Mouse (Mus musculus) layer of hippocampus, adult 18-20 months (tissue): ENCODE results near the gene Gm20605. TPM values are rescaled to one million over a fixed set of nuclear protein-coding genes. Genes with fewer than 3 reads are reported as not detected.

Experiments used
- DNase-seq, 2 experiments: peaks; one replicate each; pipeline ENCODE4 v3.0.0; 2022; ENCODE audit warnings: low spot score in 2 of 2
- total RNA-seq, 2 experiments: library from RNA; stranded (reverse); gene quantifications; 2 replicates each; pipeline ENCODE4 v1.2.3; 2021

Gene Gm20605
- total RNA-seq, 2 experiments from 2014 or later: 13.5 to 21.4 TPM

- peak in 1 of 2 experiments; percentile 35 for DNase-seq
These were observed 57.3 kb downstream of the Gm20605 start for GRCm38 (mm10) chr5:137686127-137686790.

GRCm38 (mm10) chr5:137689974-137690373, 61.0 kb downstream of the Gm20605 start:
- no peak for DNase-seq

- no peak for DNase-seq
These were observed 61.6 kb downstream of the Gm20605 start for GRCm38 (mm10) chr5:137690531-137690930.

- DNase-seq: no peak
These were observed 62.9 kb downstream of the Gm20605 start for GRCm38 (mm10) chr5:137691881-137692280.

Other genes with a start within 250 kb of the Gm20605 start
- gene Zan, start 152.1 kb upstream of the Gm20605 start, total RNA-seq: under 1 TPM; 0.15 to 0.33 TPM
- gene Pop7, start 126.7 kb upstream of the Gm20605 start, total RNA-seq: 10 to 100 TPM; 33.2 to 34.6 TPM
- 10 to 100 TPM; 64.1 to 65.4 TPM for gene Gigyf1, start 110.6 kb upstream of the Gm20605 start, total RNA-seq
- gene Epo, start 95.9 kb upstream of the Gm20605 start, total RNA-seq: not detected
- gene Gnb2, start 95.7 kb upstream of the Gm20605 start, total RNA-seq: 100 to 1,000 TPM; 573 to 580 TPM
- 100 to 1,000 TPM; 118 to 136 TPM for gene Actl6b, start 75.7 kb upstream of the Gm20605 start, total RNA-seq
- gene Tfr2, start 59.3 kb upstream of the Gm20605 start, total RNA-seq: 10 to 100 TPM; 14.6 to 15.2 TPM
- gene Mospd3, start 28.1 kb upstream of the Gm20605 start, total RNA-seq: 10 to 100 TPM; 20.9 to 25.2 TPM
- 1 to 10 TPM; 6.1 to 7.5 TPM for gene Pcolce, start 15.4 kb upstream of the Gm20605 start, total RNA-seq
- under 1 TPM; 0.20 to 0.47 TPM for gene Fbxo24, start 173 bp upstream of the Gm20605 start, total RNA-seq
- 10 to 100 TPM; 18.9 to 24.2 TPM for gene Lrch4, start 54 bp upstream of the Gm20605 start, total RNA-seq
- 1 to 10 TPM; 8.2 to 9.5 TPM for gene Sap25, start 12.2 kb downstream of the Gm20605 start, total RNA-seq
- gene Irs3, start 16.5 kb downstream of the Gm20605 start, total RNA-seq: under 1 TPM; 0.30 to 0.53 TPM
- 10 to 100 TPM; 72.6 to 73.5 TPM for gene Agfg2, start 55.6 kb downstream of the Gm20605 start, total RNA-seq
- gene Nyap1, start 112.4 kb downstream of the Gm20605 start, total RNA-seq: 10 to 100 TPM; 72.6 to 74.4 TPM
- gene Tsc22d4, start 116.6 kb downstream of the Gm20605 start, total RNA-seq: 100 to 1,000 TPM; 164 to 187 TPM
- 10 to 100 TPM; 23.1 to 26.4 TPM for gene Ppp1r35, start 149.7 kb downstream of the Gm20605 start, total RNA-seq
- gene Mepce, start 158.5 kb downstream of the Gm20605 start, total RNA-seq: 10 to 100 TPM; 52.1 to 53.6 TPM
- 1 to 10 TPM; 6.1 TPM for gene Zcwpw1, start 158.6 kb downstream of the Gm20605 start, total RNA-seq
- gene Pilra, start 207.1 kb downstream of the Gm20605 start, total RNA-seq: 1 to 10 TPM in 1 of 2 experiments, under 1 TPM in 1; 0.56 to 1.3 TPM
- not detected for gene Pilrb1, start 228.9 kb downstream of the Gm20605 start, total RNA-seq
- not detected for gene Pilrb2, start 242.6 kb downstream of the Gm20605 start, total RNA-seq